Mouse (Mus musculus): ENCODE measurements around the gene Gm36245. TPM values are rescaled to one million over a fixed set of nuclear protein-coding genes. Genes with fewer than 3 reads are reported as not detected.

Gm36245 gene
- total RNA-seq, 2 experiments from 2014 or later, result not detected

Other genes with a start within 250 kb of the Gm36245 start
- gene Apol7a, start 200.1 kb upstream of the Gm36245 start, total RNA-seq (2021), result under 1 TPM in 1 of 2 experiments, not detected in 1; 0.50 TPM
- gene Apol9a, start 188.1 kb upstream of the Gm36245 start, total RNA-seq (2021), result not detected
- gene Apol7b, start 151.8 kb upstream of the Gm36245 start, total RNA-seq (2021), result under 1 TPM in 1 of 2 experiments, not detected in 1; 0.28 TPM
- not detected for gene Apol10a, start 122.2 kb upstream of the Gm36245 start, total RNA-seq (2021)
- not detected for gene Apol11a, start 91.0 kb upstream of the Gm36245 start, total RNA-seq (2021)
- gene Apol7c, start 65.9 kb upstream of the Gm36245 start, total RNA-seq (2021), result not detected
- gene 1700025B11Rik, start 37.4 kb upstream of the Gm36245 start, total RNA-seq (2021), result not detected
- not detected for gene Apol10b, start 3.1 kb upstream of the Gm36245 start, total RNA-seq (2021)
- gene Apol11b, start 44.0 kb downstream of the Gm36245 start, total RNA-seq (2021), result not detected
- under 1 TPM in 1 of 2 experiments, not detected in 1; 0.27 TPM for gene Apol7e, start 99.6 kb downstream of the Gm36245 start, total RNA-seq (2021)
- not detected for gene Apol9b, start 129.8 kb downstream of the Gm36245 start, total RNA-seq (2021)
- gene Apol8, start 157.7 kb downstream of the Gm36245 start, total RNA-seq (2021), result 1 to 10 TPM; 2.2 to 3.3 TPM
- gene Myh9, start 242.9 kb downstream of the Gm36245 start, total RNA-seq (2021), result 10 to 100 TPM; 69.9 to 75.5 TPM

Measured in left cerebral cortex, postnatal 25 days (tissue).